Comparison of ENCODE assay signal across 17 mouse cellular contexts in the genomic region with DNA sequence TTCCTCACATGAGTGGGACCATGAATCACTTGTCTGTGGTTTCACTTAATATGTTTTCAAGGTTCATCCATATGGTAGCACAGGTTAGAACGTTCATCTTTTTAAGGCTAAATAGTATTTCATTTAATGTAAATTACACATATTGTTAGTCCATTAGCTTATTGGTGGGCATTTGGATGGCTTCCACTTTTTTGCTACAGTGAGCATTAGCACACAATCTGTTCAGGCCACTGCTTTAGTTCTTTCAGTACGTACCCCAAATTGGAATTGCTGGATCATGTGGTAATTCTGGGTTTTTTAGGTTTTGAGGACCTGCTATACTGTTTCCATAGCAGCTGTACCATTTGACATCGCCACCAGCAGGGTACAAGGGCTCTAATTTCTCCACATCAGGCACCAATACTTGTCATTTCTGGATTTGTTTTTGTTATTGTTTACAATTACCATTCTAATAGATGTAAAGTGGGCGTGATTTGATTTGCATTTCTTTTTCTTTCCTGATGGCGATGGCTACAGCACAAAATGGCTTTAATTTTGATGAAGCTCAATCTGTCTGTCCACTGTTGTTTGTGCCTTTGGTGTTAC. TPM values are rescaled to one million over a fixed set of nuclear protein-coding genes. Genes with fewer than 3 reads are reported as not detected.
DNase-seq lines count a peak whose midpoint lies in the region; ATAC-seq lines count a peak whose summit lies in the region.
"Had no signal": no experiment of that assay in that cellular context is flagged by ENCODE, and none has a peak within 500 bp of the region (broad histone marks: within the 10 kb centered on the region; RNA-seq: fewer than 3 reads in every experiment).

No protein-coding gene starts in this region.

- H3K4me2 ChIP-seq in forebrain, embryonic 12.5 days, result no peak overlapping the region
- H3K4me2 ChIP-seq in forebrain, embryonic 11.5 days (ENCODE audit: low read depth, low read length, severe bottlenecking), result no peak overlapping the region
- no peak overlapping the region for H3K4me2 ChIP-seq in midbrain, embryonic 12.5 days (replicated peaks)
- no peak overlapping the region for H3K4me2 ChIP-seq in midbrain, embryonic 16.5 days (ENCODE audit: low read length)
- H3K4me2 ChIP-seq in forebrain, embryonic 15.5 days (replicated peaks), result no peak overlapping the region
- no peak overlapping the region for H3K4me2 ChIP-seq in neural tube, embryonic 14.5 days (ENCODE audit: low read depth, low read length)
- H3K4me2 ChIP-seq: neural tube, embryonic 12.5 days had no signal

- DNase-seq in forebrain, embryonic 11.5 days (ENCODE audit: low spot score), result no peak
- DNase-seq in urinary bladder, adult 2 months (ENCODE audit: low spot score), result no peak
- DNase-seq: heart, postnatal 4 days; kidney, postnatal 10 days; layer of hippocampus, adult 9-11 months; lung, adult 18-20 months; lung, postnatal 4 days; right cerebral cortex, postnatal 4 days; thymus, postnatal 25 days had no signal

- H3K9ac ChIP-seq in forebrain, embryonic 12.5 days, result no peak overlapping the region
- H3K9ac ChIP-seq in forebrain, embryonic 11.5 days (ENCODE audit: low read length), result no peak overlapping the region; the same call in 1 of the 2 replicates
- no peak overlapping the region for H3K9ac ChIP-seq in midbrain, embryonic 12.5 days (replicated peaks)
- no peak overlapping the region for H3K9ac ChIP-seq in midbrain, embryonic 16.5 days (ENCODE audit: low read depth, low read length)
- no peak overlapping the region for H3K9ac ChIP-seq in forebrain, embryonic 15.5 days (replicated peaks)
- H3K9ac ChIP-seq in neural tube, embryonic 14.5 days (replicated peaks; ENCODE audit: low read depth, low read length), result no peak overlapping the region
- H3K9ac ChIP-seq: neural tube, embryonic 12.5 days had no signal

- WGBS in forebrain, embryonic 12.5 days, result 60% methylated on average over 5 of the region's 5 CpGs
- whole genome bisulfite sequencing in forebrain, embryonic 11.5 days, result 73% methylated on average over 5 of the region's 5 CpGs
- WGBS in midbrain, embryonic 12.5 days, result 85% methylated on average over 5 of the region's 5 CpGs
- 71% methylated on average over 5 of the region's 5 CpGs for WGBS in midbrain, embryonic 16.5 days
- WGBS in forebrain, embryonic 15.5 days, result 24% methylated on average over 5 of the region's 5 CpGs
- WGBS in neural tube, embryonic 14.5 days, result 64% methylated on average over 5 of the region's 5 CpGs

- no peak overlapping the region for H3K4me3 ChIP-seq in forebrain, embryonic 12.5 days (replicated peaks)
- H3K4me3 ChIP-seq in forebrain, embryonic 11.5 days (ENCODE audit: low read depth, low read length), result no peak overlapping the region
- H3K4me3 ChIP-seq in midbrain, embryonic 12.5 days, result no peak overlapping the region
- H3K4me3 ChIP-seq in midbrain, embryonic 16.5 days (ENCODE audit: low read depth, low read length), result no peak overlapping the region
- H3K4me3 ChIP-seq in forebrain, embryonic 15.5 days, result no peak overlapping the region
- no peak overlapping the region for H3K4me3 ChIP-seq in neural tube, embryonic 14.5 days (ENCODE audit: low read depth, low read length)
- H3K4me3 ChIP-seq: neural tube, embryonic 12.5 days had no signal

- peaks cover 5% of the 10 kb centered on the region; the same call in 1 of the 2 replicates for H3K36me3 ChIP-seq in forebrain, embryonic 12.5 days (replicated peaks)
- H3K36me3 ChIP-seq in forebrain, embryonic 11.5 days (ENCODE audit: control insufficient read depth, insufficient read depth, low read length), result no peaks in the 10 kb centered on the region
- no peaks in the 10 kb centered on the region for H3K36me3 ChIP-seq in midbrain, embryonic 12.5 days
- no peaks in the 10 kb centered on the region for H3K36me3 ChIP-seq in midbrain, embryonic 16.5 days (ENCODE audit: control insufficient read depth, insufficient read depth, low read length)
- 0 out of 2 replicates have a peak, but pooled peaks cover 3% of the 10 kb centered on the region for H3K36me3 ChIP-seq in forebrain, embryonic 15.5 days
- no peaks in the 10 kb centered on the region for H3K36me3 ChIP-seq in neural tube, embryonic 14.5 days (ENCODE audit: control insufficient read depth, insufficient read depth, low read length)

- H3K4me1 ChIP-seq in forebrain, embryonic 12.5 days, result peaks cover 44% of the 10 kb centered on the region
- H3K4me1 ChIP-seq in forebrain, embryonic 11.5 days (replicated peaks; ENCODE audit: control insufficient read depth, insufficient read depth, low read length), result peaks cover 21% of the 10 kb centered on the region
- H3K4me1 ChIP-seq in midbrain, embryonic 12.5 days, result peaks cover 53% of the 10 kb centered on the region
- H3K4me1 ChIP-seq in midbrain, embryonic 16.5 days (ENCODE audit: control insufficient read depth, insufficient read depth, low read length), result peaks cover 10% of the 10 kb centered on the region
- peaks cover 37% of the 10 kb centered on the region for H3K4me1 ChIP-seq in forebrain, embryonic 15.5 days
- peaks cover 24% of the 10 kb centered on the region for H3K4me1 ChIP-seq in neural tube, embryonic 14.5 days (ENCODE audit: control insufficient read depth, insufficient read depth, low read length)

- peak overlapping the region; percentile 2; the same call in 1 of the 2 replicates for H3K27ac ChIP-seq in forebrain, embryonic 12.5 days
- no peak overlapping the region for H3K27ac ChIP-seq in forebrain, embryonic 11.5 days (ENCODE audit: low read depth, low read length)
- peak overlapping the region; percentile 52; the same call in 1 of the 2 replicates for H3K27ac ChIP-seq in midbrain, embryonic 12.5 days (replicated peaks)
- no peak overlapping the region for H3K27ac ChIP-seq in midbrain, embryonic 16.5 days (ENCODE audit: low read length)
- peak overlapping the region; percentile 81 for H3K27ac ChIP-seq in forebrain, embryonic 15.5 days (replicated peaks)
- 0 out of 2 replicates have a peak overlapping the region, but pooled peaks have one; percentile 17 for H3K27ac ChIP-seq in neural tube, embryonic 14.5 days (ENCODE audit: low read depth, low read length)
- H3K27ac ChIP-seq: neural tube, embryonic 12.5 days had no signal

- no peak for ATAC-seq in forebrain, embryonic 12.5 days (ENCODE audit: low FRiP score)
- no peak for ATAC-seq in forebrain, embryonic 11.5 days (replicated peaks; ENCODE audit: low FRiP score)
- ATAC-seq in midbrain, embryonic 12.5 days (ENCODE audit: low FRiP score, low read depth), result no peak
- no peak for ATAC-seq in midbrain, embryonic 16.5 days
- ATAC-seq in forebrain, embryonic 15.5 days (replicated peaks), result 0 out of 2 replicates have a peak, but pooled peaks have one; percentile 29
- ATAC-seq in neural tube, embryonic 14.5 days (ENCODE audit: low read depth), result no peak
- ATAC-seq: intestine, postnatal 0 days had no signal

- H3K27me3 ChIP-seq in forebrain, embryonic 12.5 days, result no peaks in the 10 kb centered on the region
- no peaks in the 10 kb centered on the region for H3K27me3 ChIP-seq in forebrain, embryonic 11.5 days (ENCODE audit: control insufficient read depth, insufficient read depth, low read length)
- no peaks in the 10 kb centered on the region for H3K27me3 ChIP-seq in midbrain, embryonic 12.5 days
- H3K27me3 ChIP-seq in midbrain, embryonic 16.5 days (ENCODE audit: control insufficient read depth, insufficient read depth, low read depth, low read length), result no peaks in the 10 kb centered on the region
- H3K27me3 ChIP-seq in forebrain, embryonic 15.5 days, result no peaks in the 10 kb centered on the region
- H3K27me3 ChIP-seq in neural tube, embryonic 14.5 days (ENCODE audit: control insufficient read depth, insufficient read depth, low read length), result no peaks in the 10 kb centered on the region
- H3K27me3 ChIP-seq: CH12.LX; neural tube, embryonic 12.5 days had no signal

- no peaks in the 10 kb centered on the region for H3K9me3 ChIP-seq in forebrain, embryonic 12.5 days
- H3K9me3 ChIP-seq in forebrain, embryonic 11.5 days (ENCODE audit: control insufficient read depth, low read length), result no peaks in the 10 kb centered on the region
- H3K9me3 ChIP-seq in midbrain, embryonic 12.5 days, result no peaks in the 10 kb centered on the region
- no peaks in the 10 kb centered on the region for H3K9me3 ChIP-seq in midbrain, embryonic 16.5 days (replicated peaks; ENCODE audit: control insufficient read depth, low read length, poor library complexity, severe bottlenecking)
- H3K9me3 ChIP-seq in forebrain, embryonic 15.5 days, result no peaks in the 10 kb centered on the region
- no peaks in the 10 kb centered on the region for H3K9me3 ChIP-seq in neural tube, embryonic 14.5 days (ENCODE audit: control insufficient read depth, low read length)
- H3K9me3 ChIP-seq: neural tube, embryonic 12.5 days had no signal

RNA-seq across cellular contexts. Expression of a gene that starts 49.8 kb away (rescaled TPM):
- 38.7 and 44.1 TPM in 2 replicates for polyA plus RNA-seq in forebrain, embryonic 12.5 days (2016; fragmentation: Nextera tagmentation; extraction: Ambion mirVana)
- polyA plus RNA-seq in forebrain, embryonic 11.5 days (2014; fragmentation: Nextera tagmentation; extraction: Ambion mirVana), result 48.3 and 48.6 TPM in 2 replicates
- polyA plus RNA-seq in midbrain, embryonic 12.5 days (2016; fragmentation: Nextera tagmentation; extraction: Ambion mirVana), result 42.4 and 43.7 TPM in 2 replicates
- 19.0 and 22.5 TPM in 2 replicates for polyA plus RNA-seq in midbrain, embryonic 16.5 days (2015; fragmentation: Nextera tagmentation; extraction: Ambion mirVana)
- polyA plus RNA-seq in forebrain, embryonic 15.5 days (2015; fragmentation: Nextera tagmentation; extraction: Ambion mirVana), result 28.9 and 30.5 TPM in 2 replicates
- 20.2 and 24.9 TPM in 2 replicates for polyA plus RNA-seq in neural tube, embryonic 14.5 days (2014; fragmentation: Nextera tagmentation; extraction: Ambion mirVana)
- polyA plus RNA-seq in urinary bladder, adult 2 months (2012; rRNA removed), result 15.5 and 19.7 TPM in 2 replicates

RNA-seq across cellular contexts. Expression of a gene that starts 51.0 kb away (rescaled TPM):
- polyA plus RNA-seq in forebrain, embryonic 12.5 days (2016; fragmentation: Nextera tagmentation; extraction: Ambion mirVana), result 241 and 254 TPM in 2 replicates
- polyA plus RNA-seq in forebrain, embryonic 11.5 days (2014; fragmentation: Nextera tagmentation; extraction: Ambion mirVana), result 204 and 232 TPM in 2 replicates
- polyA plus RNA-seq in midbrain, embryonic 12.5 days (2016; fragmentation: Nextera tagmentation; extraction: Ambion mirVana), result 242 and 258 TPM in 2 replicates
- 378 and 383 TPM in 2 replicates for polyA plus RNA-seq in midbrain, embryonic 16.5 days (2015; fragmentation: Nextera tagmentation; extraction: Ambion mirVana)
- polyA plus RNA-seq in forebrain, embryonic 15.5 days (2015; fragmentation: Nextera tagmentation; extraction: Ambion mirVana), result 374 and 380 TPM in 2 replicates
- 320 and 344 TPM in 2 replicates for polyA plus RNA-seq in neural tube, embryonic 14.5 days (2014; fragmentation: Nextera tagmentation; extraction: Ambion mirVana)
- 99.3 and 101 TPM in 2 replicates for polyA plus RNA-seq in urinary bladder, adult 2 months (2012; rRNA removed)

RNA-seq across cellular contexts. Expression of a gene that starts 55.0 kb away (rescaled TPM):
- polyA plus RNA-seq in forebrain, embryonic 12.5 days (2016; fragmentation: Nextera tagmentation; extraction: Ambion mirVana), result 33.9 and 35.1 TPM in 2 replicates
- polyA plus RNA-seq in forebrain, embryonic 11.5 days (2014; fragmentation: Nextera tagmentation; extraction: Ambion mirVana), result 30.7 and 39.5 TPM in 2 replicates
- polyA plus RNA-seq in midbrain, embryonic 12.5 days (2016; fragmentation: Nextera tagmentation; extraction: Ambion mirVana), result 38.5 and 53.9 TPM in 2 replicates
- 25.9 and 26.8 TPM in 2 replicates for polyA plus RNA-seq in midbrain, embryonic 16.5 days (2015; fragmentation: Nextera tagmentation; extraction: Ambion mirVana)
- polyA plus RNA-seq in forebrain, embryonic 15.5 days (2015; fragmentation: Nextera tagmentation; extraction: Ambion mirVana), result 28.0 and 29.4 TPM in 2 replicates
- 32.2 and 37.5 TPM in 2 replicates for polyA plus RNA-seq in neural tube, embryonic 14.5 days (2014; fragmentation: Nextera tagmentation; extraction: Ambion mirVana)
- polyA plus RNA-seq in urinary bladder, adult 2 months (2012; rRNA removed), result 17.2 and 25.2 TPM in 2 replicates

Comparison
In these comparisons a context has a peak if more than half of its experiments do, and no peak if none do; other contexts are left out.
1. H3K27ac ChIP-seq: peak in forebrain, embryonic 12.5 days (single experiment), midbrain, embryonic 12.5 days (single experiment), forebrain, embryonic 15.5 days (single experiment) and neural tube, embryonic 14.5 days (single experiment); none in forebrain, embryonic 11.5 days (single experiment) and midbrain, embryonic 16.5 days (single experiment).